22 mouse cellular contexts compared by ENCODE assay signal in the genomic region with DNA sequence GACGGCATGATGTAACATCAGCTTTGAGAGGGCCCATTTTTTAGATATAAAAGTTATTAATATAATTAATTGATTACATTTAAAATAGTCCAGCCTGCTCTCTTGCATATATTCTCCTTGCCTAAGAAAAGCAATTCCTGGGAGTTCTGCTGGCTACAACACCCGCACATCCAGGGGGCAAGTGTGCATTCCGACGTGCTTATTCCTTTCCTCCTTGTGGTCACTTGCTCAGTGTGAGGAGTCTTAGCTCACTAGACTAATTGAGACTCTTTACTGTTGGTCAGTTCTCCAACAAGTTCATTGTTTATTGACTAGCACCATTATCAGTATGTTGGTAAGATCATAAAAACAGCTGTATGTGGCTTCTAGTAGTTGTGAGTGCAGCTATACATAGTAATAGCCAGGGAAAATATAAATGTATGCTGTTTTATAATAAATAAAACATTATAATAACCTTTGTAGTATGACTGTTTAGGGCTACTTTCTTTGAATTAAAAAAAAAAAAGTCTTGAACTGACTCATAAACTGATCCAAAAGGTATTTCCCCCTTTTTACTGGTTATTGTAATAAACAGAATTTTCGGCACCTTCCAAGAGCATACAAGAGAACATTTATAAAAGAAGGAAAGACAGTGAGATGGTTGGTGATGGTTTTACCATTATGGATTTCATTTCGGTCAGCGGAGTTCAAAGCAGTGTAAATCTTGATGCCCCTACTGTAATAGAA.
"Had no signal": no experiment of that assay in that cellular context is flagged by ENCODE, and none has a peak within 500 bp of the region (broad histone marks: within the 10 kb centered on the region; RNA-seq: fewer than 3 reads in every experiment).

No protein-coding gene starts in this region.

- ATAC-seq: liver, postnatal 0 days; midbrain, embryonic 15.5 days had no signal

- H3K27me3 ChIP-seq: limb, embryonic 12.5 days; limb, embryonic 15.5 days; midbrain, embryonic 12.5 days; midbrain, embryonic 15.5 days; neural tube, embryonic 12.5 days; neural tube, embryonic 15.5 days had no signal

- H3K9ac ChIP-seq: limb, embryonic 12.5 days; limb, embryonic 15.5 days; liver, embryonic 14.5 days; liver, postnatal 0 days; lung, embryonic 14.5 days; midbrain, embryonic 12.5 days; midbrain, embryonic 15.5 days; neural tube, embryonic 12.5 days; neural tube, embryonic 15.5 days had no signal

- H3K4me1 ChIP-seq: limb, embryonic 12.5 days; midbrain, embryonic 12.5 days; midbrain, embryonic 15.5 days; neural tube, embryonic 12.5 days had no signal

- H3K4me3 ChIP-seq: layer of hippocampus, adult 2 months; limb, embryonic 12.5 days; limb, embryonic 15.5 days; midbrain, embryonic 12.5 days; midbrain, embryonic 15.5 days; neural tube, embryonic 12.5 days; neural tube, embryonic 15.5 days had no signal

- H3K4me2 ChIP-seq: limb, embryonic 12.5 days; limb, embryonic 15.5 days; liver, embryonic 11.5 days; lung, embryonic 14.5 days; midbrain, embryonic 12.5 days; midbrain, embryonic 15.5 days; neural tube, embryonic 12.5 days had no signal

- H3K36me3 ChIP-seq: limb, embryonic 12.5 days; limb, embryonic 15.5 days; midbrain, embryonic 12.5 days; midbrain, embryonic 15.5 days; neural tube, embryonic 12.5 days; neural tube, embryonic 15.5 days had no signal

- H3K27ac ChIP-seq: kidney, postnatal 0 days; limb, embryonic 12.5 days; liver, embryonic 14.5 days; midbrain, embryonic 12.5 days; midbrain, embryonic 15.5 days; neural tube, embryonic 12.5 days; stomach, postnatal 0 days had no signal

- H3K9me3 ChIP-seq: limb, embryonic 12.5 days; limb, embryonic 15.5 days; midbrain, embryonic 12.5 days; midbrain, embryonic 15.5 days; neural tube, embryonic 12.5 days; neural tube, embryonic 15.5 days had no signal

- DNase-seq: kidney, postnatal 25 days; layer of hippocampus, adult 9-11 months; left cerebral cortex, postnatal 4 days; liver, postnatal 0 days; right cerebral cortex, adult 18-20 months; right cerebral cortex, postnatal 14 days; right cerebral cortex, postnatal 4 days; thymus, adult 2 months; thymus, postnatal 14 days; thymus, postnatal 4 days had no signal
